Mouse (Mus musculus) liver, embryonic 14.5 days (tissue): ENCODE measurements around the gene Gp9.
A peak's percentile ranks its signal among the peaks of the same experiment; 100 is the strongest.

Experiments
- CTCF ChIP-seq: IDR thresholded peaks from 2 replicates; pipeline ENCODE4 v1.5.1; 2016; ENCODE audit warnings: antibody characterized with exemption, low read depth, control low read depth
- EP300 ChIP-seq: IDR thresholded peaks from 2 replicates; pipeline ENCODE4 v1.6.1; 2016; ENCODE audit warnings: antibody characterized with exemption, low read depth

GRCm38 (mm10) chr6:87790779-87791480, 13.1 kb downstream of the Gp9 start:
- peak; percentile 57 for TF ChIP-seq CTCF
- TF ChIP-seq EP300: peak; percentile 61
